Mouse (Mus musculus) CH12.LX (cell line): ENCODE results near the gene Trim39. TPM values are rescaled to one million over a fixed set of nuclear protein-coding genes. Genes with fewer than 3 reads are reported as not detected.
"Not testable (repeated sequence)": the region's sequence is repeated elsewhere in the genome, so short reads cannot be mapped to it uniquely, and the experiment has no call there.

Source experiments
- DNase-seq: peaks from one replicate; pipeline ENCODE4 v3.0.0-alpha.2; 2013; ENCODE audit errors: extremely low read depth
- H3K27ac ChIP-seq: 2 replicates; pipeline ENCODE4 v1.5.1; 2012; ENCODE audit warnings: low read depth, mild to moderate bottlenecking, control low read depth, moderate library complexity; ENCODE audit not compliant: insufficient read depth
- H3K27me3 ChIP-seq: replicated peaks from 2 replicates; pipeline ENCODE3; 2012; ENCODE audit warnings: inconsistent platforms
- H3K36me3 ChIP-seq, 2 experiments: replicated peaks in 1 of 2; 2 replicates each; pipeline versions ENCODE3 to v1.6.1; 2012; ENCODE audit warnings: inconsistent platforms in 1 of 2, low read length in 1 of 2, mild to moderate bottlenecking in 1 of 2, mixed read lengths in 1 of 2, moderate library complexity in 1 of 2; ENCODE audit not compliant: control insufficient read depth in 1 of 2, insufficient read depth in 1 of 2
- H3K4me1 ChIP-seq, 2 experiments: 2 replicates each; pipeline ENCODE4 v1.6.1; 2012; ENCODE audit warnings: inconsistent platforms in 1 of 2, moderate library complexity in 1 of 2; ENCODE audit not compliant: insufficient read depth in 2 of 2, control insufficient read depth in 1 of 2
- H3K4me2 ChIP-seq: 2 replicates; pipeline ENCODE4 v1.6.1; 2012; ENCODE audit warnings: low read depth, mild to moderate bottlenecking, control low read depth; ENCODE audit not compliant: poor library complexity, insufficient read depth, severe bottlenecking
- H3K4me3 ChIP-seq, 3 experiments: fragments of 150-350 bp in 1 of 3; sonication (generic) in 1 of 3; replicated peaks in 1 of 3; 2 replicates each; pipeline versions ENCODE3 to v1.5.1; 2011 to 2012; ENCODE audit warnings: low read depth in 2 of 3, low read length in 2 of 3, mild to moderate bottlenecking in 2 of 3, moderate library complexity in 2 of 3, control low read depth in 1 of 3, improper control_type of control experiment in 1 of 3, inconsistent platforms in 1 of 3, mixed read lengths in 1 of 3; ENCODE audit not compliant: poor library complexity in 1 of 3
- H3K79me2 ChIP-seq: replicated peaks from 2 replicates; pipeline ENCODE4 v1.6.1; 2012; ENCODE audit warnings: mild to moderate bottlenecking, moderate library complexity; ENCODE audit not compliant: control insufficient read depth, poor library complexity, insufficient read depth, severe bottlenecking; ENCODE audit errors: extremely low read depth
- H3K9ac ChIP-seq: 2 replicates; pipeline ENCODE4 v1.6.1; 2012; ENCODE audit warnings: low read depth, mild to moderate bottlenecking, control low read depth, moderate library complexity; ENCODE audit not compliant: insufficient read depth
- H3K9me3 ChIP-seq: replicated peaks from 2 replicates; pipeline ENCODE3; 2012; ENCODE audit warnings: low read length, inconsistent platforms, mixed read lengths
- ELF1 ChIP-seq: IDR thresholded peaks from 2 replicates; pipeline ENCODE4 v1.6.1; 2014; ENCODE audit warnings: low read depth, mild to moderate bottlenecking, inconsistent platforms, low read length, improper control_type of control experiment
- EP300 ChIP-seq: IDR thresholded peaks from 2 replicates; pipeline ENCODE4 v1.6.1; 2011; ENCODE audit warnings: low read length, improper control_type of control experiment
- ETS1 ChIP-seq: conservative IDR thresholded peaks from 2 replicates; pipeline ENCODE4 v1.6.1; 2012; ENCODE audit warnings: low read depth, mild to moderate bottlenecking, inconsistent platforms, low read length, improper control_type of control experiment, moderate library complexity
- IRF4 ChIP-seq: IDR thresholded peaks from 2 replicates; pipeline ENCODE4 v1.6.1; 2014; ENCODE audit warnings: low read depth, mild to moderate bottlenecking, inconsistent platforms, low read length, improper control_type of control experiment
- JUND ChIP-seq: conservative IDR thresholded peaks from 2 replicates; pipeline ENCODE4 v1.6.1; 2011; ENCODE audit warnings: low read depth, low read length, improper control_type of control experiment
- KAT2A ChIP-seq: IDR thresholded peaks from 2 replicates; pipeline ENCODE4 v1.6.1; 2012; ENCODE audit warnings: low read length, improper control_type of control experiment, inconsistent platforms; ENCODE audit not compliant: insufficient replicate concordance
- MYC ChIP-seq: IDR thresholded peaks from 2 replicates; pipeline ENCODE4 v1.6.1; 2011; ENCODE audit warnings: low read depth, mild to moderate bottlenecking, improper control_type of control experiment, low read length
- NRF1 ChIP-seq: IDR thresholded peaks from 2 replicates; pipeline ENCODE4 v1.6.1; 2014; ENCODE audit warnings: low read depth, mild to moderate bottlenecking, inconsistent platforms, low read length, improper control_type of control experiment, moderate library complexity
- RAD21 ChIP-seq: IDR thresholded peaks from 2 replicates; pipeline ENCODE4 v1.6.1; 2011; ENCODE audit warnings: low read depth, mild to moderate bottlenecking, low read length, improper control_type of control experiment, moderate library complexity
- SMC3 ChIP-seq: IDR thresholded peaks from 2 replicates; pipeline ENCODE4 v1.6.1; 2011; ENCODE audit warnings: low read depth, low read length, improper control_type of control experiment
- UBTF ChIP-seq: IDR thresholded peaks from 2 replicates; pipeline ENCODE4 v1.6.1; 2012; ENCODE audit warnings: low read depth, mild to moderate bottlenecking, inconsistent platforms, low read length, improper control_type of control experiment, moderate library complexity
- ZKSCAN1 ChIP-seq: IDR thresholded peaks from 2 replicates; pipeline ENCODE4 v1.6.1; 2012; ENCODE audit warnings: low read depth, inconsistent platforms, low read length, improper control_type of control experiment, borderline replicate concordance
- dilution Hi-C: fragments of 300-500 bp; cut with MboI; formaldehyde crosslinking; loops from 2 replicates; pipeline ENCODE4 v1.14.3; 2020; ENCODE audit warnings: low sequenced_read_pairs; ENCODE audit not compliant: extremely low pct_unique_long_range_greater_than_20kb, extremely low pct_ligation_motif_present
- in situ Hi-C: fragments of 300-500 bp; cut with MboI; formaldehyde crosslinking; loops from 3 replicates; pipeline ENCODE4 v1.14.3; 2019; ENCODE audit warnings: low sequenced_read_pairs, low pct_ligation_motif_present, low pct_unique_long_range_greater_than_20kb, mixed read lengths
- polyA plus RNA-seq: library from polyadenylated mRNA; unstranded; fragments of >175 nt; gene quantifications from 2 replicates; pipeline ENCODE4 v1.2.1, GENCODE M21; 2012; ENCODE audit warnings: low read depth; ENCODE audit not compliant: insufficient read length
- total RNA-seq, 2 experiments: library from RNA; depleted of rRNA; stranded (reverse); fragments of 300-350 nt in 1 of 2; fragments of >200 nt in 1 of 2; gene quantifications; 2 replicates each; pipeline ENCODE4 v1.2.3; 2012 to 2014

Gene Trim39
- total and polyA plus RNA-seq, 3 experiments = 10.4 to 14.2 (median 11.1) TPM

- no peak for TF ChIP-seq MYC
- no peak for TF ChIP-seq ETS1
- TF ChIP-seq SMC3 = no peak
- no peak for TF ChIP-seq RAD21
- TF ChIP-seq EP300 = no peak
- TF ChIP-seq ELF1 = no peak
- dilution Hi-C loops = no loop called here
Observed at GRCm38 (mm10) chr17:36309293-36309692, 37.2 kb upstream of the Trim39 start.

GRCm38 (mm10) chr17:36308855-36309254 lies 36.8 kb upstream of the Trim39 start:
- H3K9ac ChIP-seq, dilution Hi-C loops, H3K4me2 ChIP-seq, H3K27ac ChIP-seq, H3K36me3 ChIP-seq, H3K79me2 ChIP-seq, H3K9me3 ChIP-seq, H3K27me3 ChIP-seq, H3K4me3 ChIP-seq, in situ Hi-C loops, H3K4me1 ChIP-seq: not testable (repeated sequence)
- DNase-seq = peak; percentile 60

More at GRCm38 (mm10) chr17:36309293-36309692, 37.2 kb upstream of the Trim39 start:
- H3K79me2 ChIP-seq = no peaks in the 10 kb centered on the region
- H3K9me3 ChIP-seq = no peaks in the 10 kb centered on the region
- H3K36me3 ChIP-seq = no peaks in the 10 kb centered on the region
- no peak for DNase-seq
- no peak overlapping the region for H3K4me3 ChIP-seq
- no peak overlapping the region for H3K4me2 ChIP-seq
- H3K27me3 ChIP-seq = peaks cover 2% of the 10 kb centered on the region
- H3K27ac ChIP-seq = no peak overlapping the region
- in situ Hi-C loops = no loop called here
- H3K9ac ChIP-seq = no peak overlapping the region
- no peaks in the 10 kb centered on the region for H3K4me1 ChIP-seq

DNA sequence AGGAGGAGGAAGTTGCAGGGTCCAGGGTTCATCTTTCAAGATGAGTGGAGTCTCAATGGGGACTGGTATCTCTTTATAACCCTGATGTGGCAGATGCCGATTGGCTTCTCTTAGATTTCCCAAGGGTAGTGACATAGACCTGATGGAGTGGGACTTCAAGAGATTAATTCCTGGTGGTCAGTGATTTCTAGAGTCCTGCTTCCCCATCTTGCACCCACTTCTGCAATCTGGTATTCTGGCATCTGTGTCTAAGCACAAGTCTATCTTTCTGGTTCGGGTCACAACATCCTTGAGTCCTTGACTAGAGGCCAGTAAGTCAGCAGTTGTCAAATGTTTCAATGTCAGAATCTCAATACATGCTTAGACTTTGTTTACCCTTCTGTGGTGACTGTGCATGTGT lies 14.3 kb upstream of the Trim39 start, which contains the start of gene H2-M10.2:
Gene H2-M10.2 (minus strand): TSS at position 101 of the 400 bp plus-strand sequence.
- Histone ChIP-seq H3K27me3 (no peaks in the 10 kb centered on the region), H3K79me2 (no peaks in the 10 kb centered on the region), H3K9me3 (no peaks in the 10 kb centered on the region), H3K4me3 (no peak within 1 kb of the TSS), H3K4me2 (no peak within 1 kb of the TSS), H3K36me3 (peaks cover under 1 to 9% of the 10 kb centered on the region in 2 experiments), H3K27ac (no peak within 1 kb of the TSS), H3K4me1 (no peaks in the 10 kb centered on the region), H3K9ac (no peak within 1 kb of the TSS)
- dilution Hi-C loops (no loop called here), in situ Hi-C loops (no loop called here)
- no peak for TF ChIP-seq RAD21
- TF ChIP-seq KAT2A = no peak
- TF ChIP-seq JUND = no peak
- no peak for TF ChIP-seq ZKSCAN1
- TF ChIP-seq UBTF = no peak
- TF ChIP-seq NRF1 = no peak
- TF ChIP-seq IRF4 = no peak
- no peak for DNase-seq
